Mouse (Mus musculus) myocyte (in vitro differentiated cells): ENCODE measurements around the gene Anks3. TPM values are rescaled to one million over a fixed set of nuclear protein-coding genes. Genes with fewer than 3 reads are reported as not detected.
A peak's percentile ranks its signal among the peaks of the same experiment; 100 is the strongest.

Source experiments
- H3K27me3 ChIP-seq: one replicate; pipeline ENCODE4 v1.6.1; 2011; ENCODE audit not compliant: control insufficient read depth, insufficient read depth, insufficient read length
- H3K36me3 ChIP-seq: one replicate; pipeline ENCODE4 v1.6.1; 2011; ENCODE audit not compliant: control insufficient read depth, insufficient read depth
- H3K4me2 ChIP-seq: one replicate; pipeline ENCODE4 v1.6.1; 2011; ENCODE audit warnings: low read depth, control low read depth
- H3K4me3 ChIP-seq: one replicate; pipeline ENCODE4 v1.5.1; 2011; ENCODE audit warnings: mild to moderate bottlenecking, control low read depth, moderate library complexity
- H3K79me2 ChIP-seq: one replicate; pipeline ENCODE4 v1.6.1; 2011; ENCODE audit not compliant: control insufficient read depth, insufficient read depth
- H3ac ChIP-seq: one replicate; pipeline ENCODE4 v1.6.1; 2011; ENCODE audit not compliant: control insufficient read depth, insufficient read length
- CEBPB ChIP-seq: IDR thresholded peaks from 2 replicates; pipeline ENCODE4 v1.6.1; 2011; ENCODE audit warnings: mild to moderate bottlenecking, moderate library complexity; ENCODE audit not compliant: poor library complexity, insufficient read depth, severe bottlenecking
- E2F4 ChIP-seq: IDR thresholded peaks from one replicate; pipeline ENCODE4 v1.6.1; 2011; ENCODE audit warnings: mild to moderate bottlenecking, control low read depth, moderate library complexity; ENCODE audit not compliant: insufficient read depth
- MAX ChIP-seq: IDR thresholded peaks from one replicate; pipeline ENCODE4 v1.6.1; 2011; ENCODE audit warnings: low read depth, mild to moderate bottlenecking, control low read depth
- MYOD1 ChIP-seq, 3 experiments: IDR thresholded peaks; one replicate each; pipeline ENCODE4 v1.6.1; 2011; ENCODE audit warnings: control low read depth in 2 of 3, low read depth in 2 of 3, mild to moderate bottlenecking in 2 of 3, moderate library complexity in 1 of 3; ENCODE audit not compliant: insufficient read length in 2 of 3, control insufficient read depth in 1 of 3
- MYOG ChIP-seq, 3 experiments: IDR thresholded peaks; one replicate each; pipeline ENCODE4 v1.6.1; 2011; ENCODE audit warnings: control low read depth in 2 of 3, low read depth in 2 of 3, mild to moderate bottlenecking in 2 of 3; ENCODE audit not compliant: insufficient read length in 2 of 3, control insufficient read depth in 1 of 3, insufficient read depth in 1 of 3
- POLR2A ChIP-seq: IDR thresholded peaks from one replicate; pipeline ENCODE4 v1.6.1; 2011; ENCODE audit warnings: low read depth, mild to moderate bottlenecking, control low read depth, moderate library complexity; ENCODE audit not compliant: insufficient read length
- POLR2AphosphoS2 ChIP-seq: IDR thresholded peaks from one replicate; pipeline ENCODE4 v1.6.1; 2011; ENCODE audit warnings: low read depth, control low read depth; ENCODE audit not compliant: insufficient read length
- REST ChIP-seq: IDR thresholded peaks from one replicate; pipeline ENCODE4 v1.6.1; 2011; ENCODE audit warnings: mild to moderate bottlenecking, control low read depth, moderate library complexity; ENCODE audit not compliant: insufficient read depth, insufficient read length
- SRF ChIP-seq: IDR thresholded peaks from one replicate; pipeline ENCODE4 v1.6.1; 2011; ENCODE audit warnings: low read depth; ENCODE audit not compliant: control insufficient read depth, insufficient read length
- TCF12 ChIP-seq: IDR thresholded peaks from one replicate; pipeline ENCODE4 v1.6.1; 2011; ENCODE audit warnings: mild to moderate bottlenecking, control low read depth; ENCODE audit not compliant: poor library complexity, insufficient read depth, severe bottlenecking
- TCF3 ChIP-seq: IDR thresholded peaks from one replicate; pipeline ENCODE4 v1.6.1; 2011; ENCODE audit warnings: low read depth, control low read depth; ENCODE audit not compliant: insufficient read length
- USF1 ChIP-seq: IDR thresholded peaks from one replicate; pipeline ENCODE4 v1.6.1; 2011; ENCODE audit warnings: low read depth, mild to moderate bottlenecking, control low read depth, moderate library complexity
- polyA plus RNA-seq: library from polyadenylated mRNA; unstranded; fragments of >200 nt; fragmentation: generic; extraction: Trizol; gene quantifications from one replicate; pipeline ENCODE4 v1.2.1, GENCODE M21; 2012; ENCODE audit warnings: missing spikeins

Anks3 gene
- polyA plus RNA-seq, 1 experiment = 25.2 TPM

DNA sequence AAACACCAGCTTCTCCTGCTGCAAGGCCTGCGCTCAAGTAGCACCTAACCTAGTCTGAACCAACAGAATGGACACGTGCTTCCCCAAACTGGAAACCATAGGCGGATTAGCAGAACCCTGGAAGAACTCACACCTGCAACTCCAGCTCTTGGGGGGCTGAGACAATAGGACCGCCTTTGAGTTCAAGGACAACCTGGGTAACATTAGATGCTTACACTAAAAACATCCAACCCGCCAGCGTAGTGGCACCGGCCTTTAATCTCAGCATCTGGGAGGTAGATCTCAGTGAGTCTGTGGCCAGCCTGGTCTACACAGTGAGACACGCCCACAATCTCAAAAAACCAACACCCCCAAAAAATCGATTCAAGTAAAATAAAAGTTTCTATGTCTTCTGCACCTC lies 659 bp downstream of the Anks3 start:
- Histone ChIP-seq H3K36me3 (no peaks in the 10 kb centered on the region), H3K4me3 (peak overlapping the region; percentile 39), H3K27me3 (no peaks in the 10 kb centered on the region), H3K79me2 (peaks cover 38% of the 10 kb centered on the region), H3ac (peak overlapping the region; percentile 37), H3K4me2 (peak overlapping the region; percentile 97)
- TF ChIP-seq CEBPB = no peak
- TF ChIP-seq TCF3 = no peak
- TF ChIP-seq TCF12 = no peak
- TF ChIP-seq MAX = no peak
- no peak for TF ChIP-seq MYOD1 (IDR thresholded peaks at IDR 0.05; ENCODE audit: control insufficient read depth in 1 of 3, insufficient read length in 2 of 3, low read depth in 2 of 3)
- no peak for TF ChIP-seq SRF
- no peak for TF ChIP-seq POLR2AphosphoS2
- no peak for TF ChIP-seq POLR2A
- TF ChIP-seq REST = no peak
- TF ChIP-seq USF1 = no peak
- TF ChIP-seq MYOG (IDR thresholded peaks at IDR 0.05; ENCODE audit: control insufficient read depth in 1 of 3, insufficient read depth in 1 of 3, insufficient read length in 2 of 3, low read depth in 2 of 3) = no peak
- TF ChIP-seq E2F4 = no peak

DNA sequence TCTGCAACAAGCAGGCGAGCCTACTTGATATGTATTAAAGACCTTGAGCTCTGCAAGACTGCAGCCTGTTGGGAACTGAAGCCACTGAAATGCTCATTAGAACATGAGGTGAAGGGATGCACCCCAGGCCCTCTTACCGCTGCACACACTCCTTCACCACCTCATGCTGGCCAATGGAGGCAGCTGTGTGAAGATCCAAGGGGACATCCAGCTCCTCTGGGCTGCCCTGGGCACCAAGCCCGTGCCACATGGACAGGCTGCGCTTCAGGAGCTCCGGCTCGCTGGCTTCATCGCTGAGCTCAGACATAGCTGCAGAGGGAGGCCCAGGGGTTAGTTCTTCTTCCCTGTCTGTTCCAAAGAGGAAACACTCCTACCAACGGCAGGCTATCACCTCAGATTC lies 3.7 kb downstream of the Anks3 start:
- peaks cover 10% of the 10 kb centered on the region for H3K36me3 ChIP-seq
- no peak overlapping the region for H3K4me3 ChIP-seq
- no peak overlapping the region for H3ac ChIP-seq
- no peaks in the 10 kb centered on the region for H3K27me3 ChIP-seq
- TF ChIP-seq TCF3 = no peak
- no peak for TF ChIP-seq POLR2A
- TF ChIP-seq SRF = no peak
- no peak for TF ChIP-seq MYOD1 (IDR thresholded peaks at IDR 0.05; ENCODE audit: control insufficient read depth in 1 of 3, insufficient read length in 2 of 3, low read depth in 2 of 3)
- no peak for TF ChIP-seq MYOG (IDR thresholded peaks at IDR 0.05; ENCODE audit: control insufficient read depth in 1 of 3, insufficient read depth in 1 of 3, insufficient read length in 2 of 3, low read depth in 2 of 3)
- TF ChIP-seq TCF12 = no peak
- no peak for TF ChIP-seq REST
- TF ChIP-seq USF1 = no peak
- no peak for TF ChIP-seq E2F4
- TF ChIP-seq CEBPB = no peak
- TF ChIP-seq MAX = no peak
- no peak overlapping the region for H3K4me2 ChIP-seq
- H3K79me2 ChIP-seq = peaks cover 41% of the 10 kb centered on the region

DNA sequence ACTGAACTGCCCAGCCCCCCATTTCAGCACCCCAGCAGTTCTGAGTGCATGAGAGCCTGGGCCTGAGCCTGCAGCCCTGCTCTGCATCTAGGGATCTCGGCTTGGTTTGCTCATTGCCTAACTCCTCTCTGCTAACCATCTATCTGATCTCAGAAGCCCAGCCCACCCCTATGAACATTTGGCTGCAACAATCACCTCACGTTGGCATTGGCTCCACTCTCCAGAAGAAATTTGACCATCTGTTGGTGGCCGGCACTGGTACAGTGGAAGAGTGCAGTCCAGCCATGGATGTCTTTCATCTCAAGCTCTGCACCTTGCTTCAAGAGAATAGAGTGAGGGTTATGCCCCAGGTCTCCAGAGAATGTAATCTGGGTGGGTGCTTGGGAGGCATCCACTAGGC lies 6.6 kb downstream of the Anks3 start:
- H3ac ChIP-seq = no peak overlapping the region
- peaks cover 27% of the 10 kb centered on the region for H3K36me3 ChIP-seq
- no peaks in the 10 kb centered on the region for H3K27me3 ChIP-seq
- H3K4me2 ChIP-seq = no peak overlapping the region
- peaks cover 27% of the 10 kb centered on the region for H3K79me2 ChIP-seq
- H3K4me3 ChIP-seq = no peak overlapping the region
- no peak for TF ChIP-seq MAX
- TF ChIP-seq MYOG (IDR thresholded peaks at IDR 0.05; ENCODE audit: control insufficient read depth in 1 of 3, insufficient read depth in 1 of 3, insufficient read length in 2 of 3, low read depth in 2 of 3) = no peak
- no peak for TF ChIP-seq E2F4
- TF ChIP-seq TCF12 = no peak
- TF ChIP-seq USF1 = no peak
- no peak for TF ChIP-seq MYOD1 (IDR thresholded peaks at IDR 0.05; ENCODE audit: control insufficient read depth in 1 of 3, insufficient read length in 2 of 3, low read depth in 2 of 3)
- TF ChIP-seq REST = no peak
- TF ChIP-seq POLR2A = no peak
- TF ChIP-seq TCF3 = no peak
- TF ChIP-seq CEBPB = no peak
- TF ChIP-seq SRF = no peak
- no peak for TF ChIP-seq POLR2AphosphoS2

DNA sequence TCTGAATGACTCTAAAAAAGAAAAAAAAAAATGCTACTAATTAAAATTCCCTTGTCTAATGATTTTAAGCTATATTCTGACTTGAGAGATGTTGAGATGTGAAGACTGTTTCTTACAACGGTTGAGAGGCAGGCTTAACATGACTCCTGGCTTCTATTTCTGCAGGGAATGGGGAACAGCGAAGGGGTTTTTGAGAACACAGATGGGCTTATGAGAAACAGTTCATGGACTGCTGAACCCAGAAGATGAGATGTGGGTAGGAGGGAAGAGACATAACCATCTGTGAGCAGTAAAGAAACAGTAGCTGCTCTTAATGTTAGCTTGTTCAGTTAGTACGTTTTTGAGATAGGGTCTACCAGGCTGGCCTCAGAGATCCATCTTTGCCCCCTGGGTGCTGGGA lies 7.4 kb downstream of the Anks3 start:
- TF ChIP-seq E2F4 = no peak
- TF ChIP-seq TCF3 = no peak
- TF ChIP-seq TCF12 = no peak
- TF ChIP-seq POLR2A = no peak
- TF ChIP-seq MAX = no peak
- no peak for TF ChIP-seq MYOD1 (IDR thresholded peaks at IDR 0.05; ENCODE audit: control insufficient read depth in 1 of 3, insufficient read length in 2 of 3, low read depth in 2 of 3)
- TF ChIP-seq USF1 = no peak
- no peak for TF ChIP-seq REST
- peaks cover 18% of the 10 kb centered on the region for H3K79me2 ChIP-seq
- no peak overlapping the region for H3K4me2 ChIP-seq
- no peak overlapping the region for H3ac ChIP-seq
- H3K36me3 ChIP-seq = peaks cover 31% of the 10 kb centered on the region
- H3K4me3 ChIP-seq = no peak overlapping the region
- H3K27me3 ChIP-seq = no peaks in the 10 kb centered on the region

DNA sequence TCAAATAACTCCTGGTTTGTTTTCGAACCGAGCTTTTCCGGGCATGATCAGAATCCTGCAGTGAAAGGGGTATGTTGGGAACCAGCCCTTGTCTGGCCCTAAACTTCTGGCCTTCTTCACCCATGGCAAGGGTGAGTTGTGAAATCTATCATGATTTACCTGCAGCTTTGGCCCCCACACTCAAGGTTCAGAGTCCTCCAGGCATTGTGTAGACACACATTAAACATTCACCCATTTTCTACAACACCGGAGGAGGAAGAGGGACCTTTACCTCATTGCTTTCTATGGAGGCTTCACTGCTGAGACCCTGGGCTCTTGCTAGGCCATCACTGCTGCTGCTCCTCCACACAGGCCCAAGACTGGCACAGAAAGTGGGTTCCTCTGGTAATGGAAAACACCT lies 16.6 kb downstream of the Anks3 start:
- H3K36me3 ChIP-seq = peaks cover 26% of the 10 kb centered on the region
- H3K4me2 ChIP-seq = no peak overlapping the region
- H3K27me3 ChIP-seq = no peaks in the 10 kb centered on the region

More for the DNA sequence above, 16.6 kb downstream of the Anks3 start:
- H3K79me2 ChIP-seq = no peaks in the 10 kb centered on the region
- H3K4me3 ChIP-seq = no peak overlapping the region
- TF ChIP-seq MYOD1 (IDR thresholded peaks at IDR 0.05; ENCODE audit: control insufficient read depth in 1 of 3, insufficient read length in 2 of 3, low read depth in 2 of 3) (no peak), POLR2AphosphoS2 (no peak), REST (no peak), TCF12 (no peak), CEBPB (no peak), E2F4 (no peak), MYOG (IDR thresholded peaks at IDR 0.05; ENCODE audit: control insufficient read depth in 1 of 3, insufficient read depth in 1 of 3, insufficient read length in 2 of 3, low read depth in 2 of 3) (no peak)
- no peak overlapping the region for H3ac ChIP-seq
